Mouse (Mus musculus): ENCODE measurements at regions not wholly inside any gene's neighbourhood (a gene's known extent, or its start where the extent isn't known, plus 50 kb on each side); places are given as distances from the start of the nearest gene placed in this dataset.

DNA sequence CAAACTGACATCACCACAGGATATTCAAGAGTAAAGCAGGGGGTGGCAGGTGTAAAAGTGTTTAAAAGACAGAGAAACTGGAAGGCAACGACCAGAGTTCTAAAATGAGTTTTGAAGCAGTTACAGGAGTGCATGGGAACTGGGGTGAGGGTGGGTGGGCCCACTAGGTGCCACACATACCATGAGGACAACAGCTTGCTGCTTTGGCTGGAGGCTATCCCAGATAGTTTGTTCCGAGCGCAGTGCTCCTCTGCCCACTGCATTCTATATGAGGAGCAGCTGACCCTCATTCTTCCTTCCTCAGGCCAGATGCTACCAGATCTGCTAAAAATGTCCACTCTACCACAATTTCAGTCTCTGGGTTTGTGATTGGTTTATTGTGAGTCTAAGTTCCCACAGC lies 234.6 kb upstream of the 4930412O13Rik start:
- intact Hi-C loops (cut with DNase I): no loop called here
- peak in 1 of 2 experiments; percentile 60 for DNase-seq (ENCODE audit: low spot score in 2 of 2)

DNA sequence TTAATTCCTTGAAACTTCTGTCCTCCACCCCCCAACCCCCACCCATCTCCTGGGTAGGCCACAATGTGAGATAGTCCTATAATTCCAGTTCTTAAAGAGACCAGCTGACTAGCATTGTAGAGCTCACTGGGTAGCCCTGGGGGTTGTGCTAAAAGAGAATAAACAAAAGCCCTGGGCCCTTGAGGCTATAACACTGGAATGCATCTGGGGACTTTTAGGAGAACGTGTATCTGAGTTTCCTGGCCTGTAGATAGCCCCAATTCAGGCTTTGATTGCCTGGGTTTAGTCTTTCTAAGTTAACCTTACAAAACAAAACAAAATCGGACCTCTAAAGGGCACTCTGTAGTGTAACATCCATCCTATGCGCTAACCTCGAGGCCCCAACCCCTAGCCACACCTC lies 234.1 kb upstream of the 4930412O13Rik start:
- no peak for DNase-seq (ENCODE audit: low spot score in 2 of 2)
- intact Hi-C loops (cut with DNase I): no loop called here

DNA sequence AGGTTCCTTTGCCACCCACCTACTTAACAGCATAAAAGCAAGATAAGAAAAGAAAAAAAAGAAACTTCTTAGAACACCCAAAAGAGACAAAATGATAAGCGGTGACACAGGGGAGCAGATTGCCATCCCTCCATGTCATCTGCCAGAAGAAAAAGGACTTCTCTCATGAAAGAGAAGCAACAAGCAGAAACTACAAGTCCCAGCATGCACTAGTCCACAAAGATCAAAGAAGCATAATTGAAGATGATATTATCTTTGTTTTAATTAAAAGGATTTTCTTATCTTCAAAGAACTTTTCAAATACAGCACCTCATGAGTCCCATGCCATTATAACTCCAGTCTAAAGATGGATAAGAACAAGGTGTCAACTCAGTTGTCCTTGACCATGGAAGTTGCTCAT lies 231.0 kb upstream of the 4930412O13Rik start:
- intact Hi-C loops (cut with DNase I): no loop called here
- DNase-seq (ENCODE audit: low spot score in 2 of 2): no peak

DNA sequence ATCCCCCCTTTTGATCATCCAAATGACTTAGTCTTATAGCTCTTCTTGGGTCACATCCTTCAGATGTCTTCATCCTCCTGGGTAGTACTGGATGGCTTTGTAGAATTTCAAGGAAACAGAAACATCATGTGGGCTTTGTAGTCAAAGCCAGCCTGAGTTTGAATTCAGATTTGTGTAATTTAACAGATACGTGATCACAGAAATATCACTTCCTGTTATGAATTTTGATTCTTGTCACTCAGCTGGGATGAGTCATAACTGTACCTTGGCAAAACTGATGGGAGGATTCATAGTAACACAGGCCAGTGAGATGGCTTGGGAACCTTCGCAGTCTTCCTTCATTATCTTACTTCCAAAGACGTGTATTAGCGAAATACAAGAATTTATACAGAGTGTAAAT lies 222.2 kb upstream of the 4930412O13Rik start:
- intact Hi-C loops (cut with DNase I): no loop called here

DNA sequence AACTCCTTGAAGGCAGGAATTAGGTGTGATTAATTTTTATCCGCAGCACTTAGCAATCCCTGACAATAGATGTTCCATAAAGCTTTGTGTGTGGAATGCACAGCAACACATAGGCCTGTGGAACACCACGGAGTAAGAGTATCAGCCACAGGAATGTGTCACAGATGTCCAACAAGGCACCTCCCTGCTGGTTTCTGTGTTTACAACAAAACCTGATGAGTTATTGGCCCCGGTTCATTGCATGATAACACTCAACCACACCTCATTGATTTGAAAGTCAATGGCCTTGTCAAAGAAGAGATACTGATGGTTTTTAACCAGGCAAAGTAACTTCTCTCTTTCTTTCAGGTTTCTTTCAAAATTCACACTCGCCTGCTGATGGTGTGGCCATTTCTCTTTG lies 211.4 kb upstream of the 4930412O13Rik start:
- DNase-seq (ENCODE audit: low spot score in 2 of 2): no peak
- intact Hi-C loops (cut with DNase I): no loop called here

More for the DNA sequence above, 222.2 kb upstream of the 4930412O13Rik start:
- no peak for DNase-seq (ENCODE audit: low spot score in 2 of 2)

DNA sequence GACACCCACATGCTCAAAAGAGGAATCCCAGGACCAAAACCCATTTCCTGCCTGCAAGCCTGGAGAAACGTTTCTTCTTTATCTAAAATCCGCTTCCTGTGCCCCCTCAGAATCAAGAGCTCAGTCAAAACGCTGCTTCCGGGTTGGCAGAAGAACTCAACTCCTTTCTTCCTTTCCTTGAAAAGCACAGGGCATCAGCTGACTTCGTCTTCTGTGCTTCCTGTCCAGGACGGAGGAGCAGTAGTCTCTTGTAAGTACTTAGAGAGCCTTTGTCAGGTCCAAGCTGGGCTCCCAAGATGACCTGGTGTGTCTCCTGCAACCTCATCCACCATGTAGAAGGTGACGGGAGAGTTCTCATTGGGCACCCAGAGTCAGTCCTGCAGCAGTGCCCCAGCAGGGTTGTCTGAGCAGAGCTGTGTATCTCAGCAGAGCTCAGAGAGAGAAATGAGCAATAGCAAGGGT lies 199.3 kb upstream of the 4930412O13Rik start:
- DNase-seq (ENCODE audit: low spot score in 2 of 2): no peak
- intact Hi-C loops (cut with DNase I): no loop called here

DNA sequence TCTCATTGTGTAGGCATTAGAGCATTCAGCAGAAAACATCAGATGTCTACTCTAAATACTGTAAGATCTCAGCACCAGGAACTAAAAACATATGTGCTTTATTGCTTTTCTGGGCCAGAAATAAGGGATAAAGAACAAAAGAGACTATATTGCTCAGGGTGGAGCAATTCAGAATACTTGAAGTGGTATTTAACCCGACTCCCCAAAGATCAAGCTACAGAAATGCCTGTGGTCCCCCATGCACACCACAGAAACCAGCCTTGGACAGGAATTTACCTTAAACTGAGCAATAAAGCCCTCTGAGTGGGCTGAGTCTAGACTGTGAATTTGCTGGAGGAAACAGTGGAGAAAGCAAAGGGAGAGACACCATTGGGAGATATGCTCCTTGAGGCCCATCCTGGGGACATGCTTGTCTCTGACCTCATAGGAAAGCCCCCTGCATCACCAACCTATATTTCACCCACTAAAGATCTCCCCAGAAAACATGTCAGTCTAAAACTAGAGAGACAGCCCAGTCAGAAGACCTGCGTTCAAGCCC lies 197.3 kb upstream of the 4930412O13Rik start:
- intact Hi-C loops (cut with DNase I): no loop called here
- DNase-seq (ENCODE audit: low spot score in 2 of 2): no peak

DNA sequence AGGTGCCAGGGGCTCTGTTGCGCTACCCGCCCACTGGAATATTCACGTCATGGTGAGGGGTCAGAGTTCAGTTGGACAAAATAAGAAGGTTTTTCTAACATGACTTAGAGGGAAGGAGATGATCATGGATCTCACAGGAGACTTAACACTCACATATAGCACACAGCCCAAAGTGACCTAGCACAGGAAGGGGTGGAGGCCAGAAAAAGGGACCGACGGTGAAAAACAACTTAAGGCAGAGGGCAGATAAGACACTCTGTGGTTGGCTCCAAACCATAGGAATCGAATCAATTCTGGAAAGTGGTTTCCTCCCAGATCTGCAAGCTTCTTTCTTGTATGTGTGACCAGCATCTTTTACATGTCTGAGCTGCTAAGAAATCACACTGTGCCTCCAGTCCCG lies 192.9 kb upstream of the 4930412O13Rik start:
- intact Hi-C loops (cut with DNase I): no loop called here
- DNase-seq (ENCODE audit: low spot score in 2 of 2): no peak

DNA sequence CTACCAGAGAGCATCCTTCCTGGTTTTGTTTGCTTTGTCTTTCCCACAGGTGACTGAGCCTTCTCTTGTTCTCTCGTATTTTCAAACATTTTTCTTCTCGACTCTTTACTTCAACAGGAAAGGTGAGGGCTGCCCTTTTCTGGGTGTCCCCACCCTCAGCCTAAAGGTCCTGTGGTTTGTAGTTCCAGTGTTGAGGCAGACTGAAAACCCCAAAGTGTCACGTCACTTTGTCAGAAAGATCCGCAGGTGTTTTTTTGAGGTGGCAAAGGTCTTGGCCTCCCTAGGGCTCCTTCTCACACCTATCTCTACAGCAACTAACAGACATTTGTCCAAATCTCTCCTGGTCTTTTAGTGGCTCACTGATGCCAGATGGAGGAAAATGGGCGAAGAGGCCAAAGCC lies 191.5 kb upstream of the 4930412O13Rik start:
- no peak for DNase-seq (ENCODE audit: low spot score in 2 of 2)
- intact Hi-C loops (cut with DNase I): no loop called here

DNA sequence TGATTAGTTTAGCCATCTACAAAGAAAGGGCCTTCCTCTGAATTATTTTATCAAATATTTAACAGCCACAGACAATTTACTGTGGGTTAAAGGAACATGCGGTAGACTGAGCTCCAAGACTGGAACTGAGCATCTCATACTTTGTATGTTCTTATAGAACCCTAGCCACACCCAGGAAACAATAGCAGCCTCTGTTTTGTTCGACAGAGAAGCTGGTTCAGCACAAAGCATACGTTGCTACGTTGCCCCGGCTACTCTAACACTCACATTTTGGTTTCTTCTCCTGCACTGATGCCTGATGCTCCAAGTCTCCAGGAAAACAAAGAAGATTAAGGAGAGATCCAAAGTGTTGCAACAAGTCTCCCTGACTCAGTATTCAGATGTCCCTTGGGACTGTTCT lies 189.5 kb upstream of the 4930412O13Rik start:
- intact Hi-C loops (cut with DNase I): no loop called here
- no peak for DNase-seq (ENCODE audit: low spot score in 2 of 2)

DNA sequence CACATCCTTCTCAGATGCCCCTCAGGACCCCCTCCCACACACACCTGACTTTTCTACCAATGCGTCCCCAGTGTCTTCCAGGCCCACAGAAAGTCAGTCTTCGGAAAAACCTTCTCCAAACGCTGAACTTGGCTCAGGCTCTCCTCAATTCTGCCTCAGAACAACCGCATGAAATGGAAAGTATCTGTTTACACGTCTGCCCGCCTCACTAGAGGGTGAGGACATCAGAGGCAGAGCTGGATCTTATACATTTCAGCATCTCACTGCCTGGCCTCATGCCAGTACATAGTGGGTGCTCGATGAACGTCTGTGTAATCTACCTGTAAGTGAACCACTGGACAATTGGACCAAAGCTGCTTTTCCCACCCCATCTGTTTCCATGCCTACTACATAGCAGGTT lies 189.1 kb upstream of the 4930412O13Rik start:
- DNase-seq (ENCODE audit: low spot score in 2 of 2): no peak
- intact Hi-C loops (cut with DNase I): no loop called here

DNA sequence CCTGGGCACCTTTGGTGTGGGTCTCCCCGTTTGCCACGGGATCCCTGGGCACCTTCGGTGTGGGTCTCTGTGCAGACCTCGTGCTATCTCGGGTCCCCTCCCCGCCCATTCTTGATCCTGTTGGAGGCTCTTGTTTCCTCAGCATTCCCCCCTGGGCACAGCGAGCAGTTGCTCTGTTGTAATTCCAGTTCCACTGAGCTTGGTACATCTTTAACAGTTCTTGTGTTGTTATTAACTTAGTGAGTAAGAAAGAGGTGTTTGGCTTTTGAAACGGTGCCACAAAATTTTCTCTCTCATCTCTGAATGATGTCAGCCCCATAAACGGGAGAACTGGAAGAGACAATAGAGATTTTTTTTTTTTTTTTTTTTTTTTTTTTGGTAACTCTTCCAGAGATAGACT lies 187.7 kb upstream of the 4930412O13Rik start:
- no peak for DNase-seq (ENCODE audit: low spot score in 2 of 2)
- intact Hi-C loops (cut with DNase I): no loop called here

DNA sequence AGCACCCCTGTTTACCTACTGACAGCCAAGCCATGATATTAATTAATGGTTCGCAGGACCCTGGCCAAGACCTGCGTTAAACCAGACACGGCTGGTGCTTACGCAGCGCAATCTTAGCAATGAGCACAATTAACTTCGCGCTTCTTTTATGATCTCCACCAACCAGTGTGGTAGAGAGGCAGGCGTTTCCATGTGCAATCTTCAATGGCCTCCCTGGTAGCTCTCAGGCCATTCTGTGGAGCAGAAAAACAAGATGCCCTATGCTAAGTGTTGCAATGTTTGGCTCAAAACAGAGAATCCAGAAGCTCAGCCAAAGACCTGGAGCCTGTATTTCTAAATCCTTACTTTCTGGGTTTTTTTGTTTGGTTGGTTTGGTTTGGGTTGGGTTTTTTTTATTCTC lies 186.9 kb upstream of the 4930412O13Rik start:
- intact Hi-C loops (cut with DNase I): no loop called here
- no peak for DNase-seq (ENCODE audit: low spot score in 2 of 2)

DNA sequence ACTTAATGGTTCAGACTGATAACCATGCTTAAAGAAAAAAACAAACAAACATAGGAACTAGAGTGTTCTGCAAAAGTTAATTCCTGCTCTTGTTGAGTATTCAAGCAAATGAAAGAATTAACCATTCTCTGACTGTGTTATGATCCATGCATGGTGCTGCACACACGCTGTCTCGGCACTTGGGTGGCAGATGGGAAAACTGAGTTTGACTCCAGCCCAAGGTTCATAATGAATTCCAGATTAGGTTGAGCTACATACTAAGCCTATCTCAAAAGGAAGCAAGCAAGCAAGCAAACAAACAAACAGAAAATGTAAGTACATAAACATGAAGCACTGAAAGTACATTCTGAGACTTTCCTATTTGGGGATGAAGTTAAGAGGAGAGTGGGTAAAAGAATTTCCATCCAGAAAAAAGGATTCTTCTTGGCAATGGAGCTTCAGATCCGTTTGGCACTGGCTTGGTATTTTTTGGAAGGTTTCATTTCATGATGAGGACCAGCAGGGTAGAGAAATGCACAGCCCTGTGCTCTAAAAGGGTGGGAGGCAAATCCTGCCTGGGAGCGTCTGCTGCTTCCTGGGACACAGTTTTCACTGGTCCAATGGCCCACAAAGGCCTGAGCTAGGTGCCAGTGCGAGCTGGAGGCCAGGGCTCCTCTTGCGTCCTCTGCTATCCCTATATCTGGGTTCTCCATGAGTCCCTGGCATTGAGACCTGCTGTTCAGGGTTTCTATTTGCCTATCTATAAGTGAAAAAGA lies 183.3 kb upstream of the 4930412O13Rik start:
- intact Hi-C loops (cut with DNase I): no loop called here
- no peak for DNase-seq (ENCODE audit: low spot score in 2 of 2)

DNA sequence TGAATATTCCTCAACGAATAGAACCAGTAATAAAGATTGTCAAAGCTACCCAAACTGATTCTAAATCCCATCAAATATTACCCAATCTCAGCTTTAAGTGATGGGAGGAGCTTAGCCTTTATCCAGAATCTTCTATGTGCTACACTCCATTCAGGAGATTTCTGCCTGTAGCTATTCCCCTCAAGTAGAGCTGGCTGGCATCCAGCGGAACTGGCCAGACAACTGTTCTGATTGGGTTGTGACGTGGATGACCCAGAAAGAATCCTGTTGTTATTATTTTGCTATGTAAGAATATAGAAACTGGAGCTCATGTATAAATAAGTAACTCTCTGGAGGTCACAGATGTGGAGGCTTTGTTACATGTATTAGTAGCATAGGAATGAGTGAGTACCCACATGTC lies 176.8 kb upstream of the 4930412O13Rik start:
- DNase-seq (ENCODE audit: low spot score in 2 of 2): no peak
- intact Hi-C loops (cut with DNase I): no loop called here

DNA sequence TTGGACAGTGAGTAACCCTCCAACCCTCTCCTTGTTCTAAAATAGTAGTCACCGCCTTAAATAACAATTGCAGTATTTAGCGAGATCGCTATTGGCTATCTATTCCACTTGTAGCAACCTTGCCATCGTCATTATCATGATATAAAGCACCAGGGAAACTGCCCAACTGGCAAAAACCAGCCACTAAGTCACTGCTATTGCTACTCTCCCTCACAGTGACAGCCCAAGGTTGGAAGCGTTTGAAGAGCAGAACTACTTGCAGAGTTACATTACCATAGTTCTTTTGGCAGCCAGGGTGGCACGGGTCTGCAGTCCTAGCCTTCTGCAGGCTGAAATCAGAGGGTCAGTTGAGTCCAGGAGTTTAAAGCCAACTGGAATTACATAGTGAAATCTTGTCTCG lies 171.6 kb upstream of the 4930412O13Rik start:
- no peak for DNase-seq (ENCODE audit: low spot score in 2 of 2)
- intact Hi-C loops (cut with DNase I): no loop called here

DNA sequence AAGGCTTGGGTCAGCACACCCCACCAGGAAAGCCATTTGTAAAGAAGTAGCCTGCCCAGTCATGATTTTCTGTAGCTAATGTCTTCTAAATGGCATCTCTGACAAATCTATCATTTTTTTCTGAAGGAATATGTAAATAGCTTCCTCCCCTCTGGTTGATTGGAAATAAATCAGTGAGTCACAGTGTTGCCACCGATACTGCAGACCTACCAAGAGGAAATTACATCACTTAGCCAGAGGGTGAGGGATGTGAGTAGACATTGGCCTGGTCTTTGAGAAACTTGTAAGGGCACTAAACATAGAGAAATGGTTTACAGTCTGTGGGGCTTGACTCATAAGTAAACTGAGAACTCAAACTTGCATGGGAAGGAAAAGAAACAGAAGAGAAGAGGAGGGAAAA lies 163.1 kb upstream of the 4930412O13Rik start:
- no peak for DNase-seq (ENCODE audit: low spot score in 2 of 2)
- intact Hi-C loops (cut with DNase I): no loop called here

DNA sequence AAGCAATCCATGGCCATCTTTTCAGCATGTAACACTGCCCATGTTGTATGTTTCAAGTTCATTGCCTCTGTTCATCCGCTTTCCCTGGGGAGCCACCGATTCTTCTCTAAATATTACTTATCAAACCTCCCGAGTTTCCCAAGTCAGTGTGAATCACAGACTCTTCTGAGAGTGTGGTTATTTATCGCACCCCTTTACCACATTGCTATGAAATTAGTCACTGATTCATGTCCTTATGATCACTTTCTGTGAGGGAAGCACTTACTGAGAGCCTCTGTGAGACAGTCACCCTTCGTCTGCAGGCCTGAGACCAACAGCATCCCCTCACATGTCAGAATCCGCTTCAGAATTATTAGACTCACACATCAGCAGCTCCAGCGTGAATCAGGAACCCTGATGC lies 147.8 kb upstream of the 4930412O13Rik start:
- intact Hi-C loops (cut with DNase I): no loop called here
- DNase-seq (ENCODE audit: low spot score in 2 of 2): no peak

DNA sequence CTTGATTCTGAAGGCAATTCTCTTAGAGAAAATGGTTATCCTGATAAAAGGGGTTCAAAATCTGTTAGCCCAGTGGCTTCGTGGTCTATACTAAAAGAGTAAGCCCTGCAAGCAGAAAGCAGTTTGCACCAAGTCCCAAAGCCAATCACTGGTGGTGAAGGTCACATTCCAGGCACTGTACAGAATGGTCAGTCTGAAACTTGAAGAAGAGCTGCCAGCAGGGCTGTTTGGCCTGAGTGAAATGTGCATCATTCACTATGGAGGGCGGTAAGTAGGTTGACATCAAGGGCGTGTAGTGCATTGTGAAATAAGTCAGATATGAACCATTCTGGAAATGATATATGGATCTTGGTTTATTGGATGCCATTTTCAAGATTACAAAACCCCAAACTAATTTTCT lies 136.9 kb upstream of the 4930412O13Rik start:
- no peak for DNase-seq (ENCODE audit: low spot score in 2 of 2)
- intact Hi-C loops (cut with DNase I): no loop called here

DNA sequence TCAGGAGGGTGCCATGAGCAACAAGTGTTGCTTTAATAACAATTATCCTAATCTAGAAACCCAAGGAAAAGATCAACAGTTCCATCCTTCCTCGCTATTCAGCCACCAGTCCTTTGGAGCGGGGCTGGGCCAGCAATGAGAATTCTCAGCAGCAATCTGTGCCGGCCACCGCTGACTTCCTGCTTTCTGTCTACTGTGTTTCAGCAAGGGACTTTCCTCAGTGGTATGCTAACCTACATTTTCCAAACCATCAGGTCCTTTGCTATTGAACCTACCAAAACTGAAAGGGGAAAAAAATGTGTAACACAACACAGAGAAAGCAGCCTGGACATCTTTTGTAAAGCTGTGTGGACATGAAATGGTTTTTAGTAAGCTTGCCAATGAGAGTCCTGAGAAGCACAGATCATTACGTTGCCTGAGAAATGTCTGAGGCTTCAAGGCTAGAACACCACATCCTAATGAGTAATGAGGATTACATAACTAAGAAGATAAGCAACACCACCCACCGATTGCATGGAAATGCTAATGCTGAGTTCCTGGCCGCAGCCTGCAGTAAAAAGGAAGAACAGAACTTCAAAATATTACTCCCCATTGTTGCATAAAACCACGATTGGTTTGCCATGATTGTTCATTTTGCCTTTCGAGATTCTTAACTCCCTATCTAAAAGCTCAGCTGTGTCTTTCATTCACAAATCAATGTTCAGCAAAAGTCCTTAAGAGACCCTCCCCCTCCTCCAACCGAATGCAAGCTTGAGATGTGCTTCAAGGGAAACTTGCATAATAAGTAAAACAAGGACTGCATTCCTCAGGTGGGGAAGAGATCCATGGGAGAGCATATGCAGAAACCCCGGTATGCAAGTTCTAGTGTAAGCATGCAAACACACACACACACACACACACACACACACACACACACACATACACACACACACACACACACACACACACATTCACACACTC lies 130.9 kb upstream of the 4930412O13Rik start:
- no peak for DNase-seq (ENCODE audit: low spot score in 2 of 2)
- intact Hi-C loops (cut with DNase I): no loop called here

DNA sequence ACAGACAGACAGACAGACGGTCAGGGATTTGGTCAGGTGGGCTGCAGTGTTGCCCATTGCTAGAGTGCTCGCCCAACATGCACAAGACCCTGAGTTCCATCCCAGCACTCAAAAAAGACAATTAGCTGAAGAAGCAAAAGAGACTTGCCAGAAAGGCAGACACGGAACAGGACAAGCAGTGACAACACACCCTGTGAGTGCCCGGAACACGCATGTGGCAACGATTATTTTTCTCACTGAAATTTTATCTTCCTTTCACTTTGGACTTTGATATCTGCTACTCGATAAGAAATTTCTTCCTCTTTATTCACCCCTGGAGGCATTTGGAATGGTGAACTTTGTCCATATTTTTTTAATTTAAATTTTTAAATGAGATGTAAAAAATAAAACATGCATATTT lies 127.4 kb upstream of the 4930412O13Rik start:
- no peak for DNase-seq (ENCODE audit: low spot score in 2 of 2)
- intact Hi-C loops (cut with DNase I): no loop called here
